Mouse (Mus musculus) midbrain, embryonic 11.5 days (tissue): ENCODE data around the gene Yif1b. TPM values are rescaled to one million over a fixed set of nuclear protein-coding genes. Genes with fewer than 3 reads are reported as not detected.

Experiments
- ATAC-seq: fragments of 200-750 bp; cut with Nextera tagmentation; 2 replicates; pipeline ENCODE4 v1.8.0; 2017; ENCODE audit warnings: moderate TSS enrichment, moderate library complexity; ENCODE audit not compliant: low FRiP score
- DNase-seq: peaks from one replicate; pipeline ENCODE4 v3.0.0; 2015; ENCODE audit warnings: low spot score; ENCODE audit errors: missing footprints
- H3K27ac ChIP-seq: fragments of 300-500 bp; sonication (generic); 2 replicates; pipeline ENCODE4 v1.5.1; 2014; ENCODE audit warnings: low read depth, low read length
- H3K27me3 ChIP-seq: fragments of 300-500 bp; sonication (generic); 2 replicates; pipeline ENCODE4 v1.6.1; 2014; ENCODE audit warnings: mild to moderate bottlenecking, low read length, moderate library complexity, mixed read lengths; ENCODE audit not compliant: control insufficient read depth, insufficient read depth
- H3K36me3 ChIP-seq: fragments of 300-500 bp; sonication (generic); 2 replicates; pipeline ENCODE4 v1.6.1; 2014; ENCODE audit warnings: mild to moderate bottlenecking, low read length, moderate library complexity, mixed read lengths; ENCODE audit not compliant: control insufficient read depth, insufficient read depth
- H3K4me1 ChIP-seq: fragments of 300-500 bp; sonication (generic); 2 replicates; pipeline ENCODE4 v1.6.1; 2014; ENCODE audit warnings: low read length; ENCODE audit not compliant: control insufficient read depth, insufficient read depth
- H3K4me2 ChIP-seq: fragments of 300-500 bp; sonication (generic); 2 replicates; pipeline ENCODE4 v1.6.1; 2014; ENCODE audit warnings: mild to moderate bottlenecking, moderate library complexity
- H3K4me3 ChIP-seq: fragments of 300-500 bp; sonication (generic); 2 replicates; pipeline ENCODE4 v1.5.1; 2014; ENCODE audit warnings: low read depth, low read length
- H3K9ac ChIP-seq: fragments of 300-500 bp; sonication (generic); 2 replicates; pipeline ENCODE4 v1.6.1; 2014; ENCODE audit warnings: low read length
- H3K9me3 ChIP-seq: fragments of 300-500 bp; sonication (generic); 2 replicates; pipeline ENCODE4 v1.6.1; 2016; ENCODE audit warnings: low read length; ENCODE audit not compliant: control insufficient read depth
- WGBS: fragments of 180-500 bp; shearing (Covaris S2); extraction: QIAGEN DNeasy Blood & Tissue Kit; methylation state at CpG from one replicate; pipeline ENCODE4 v1.1.7; 2014; 5-methylcytosine and 5-hydroxymethylcytosine counted together
- polyA plus RNA-seq: library from polyadenylated mRNA; unstranded; fragments of >200 nt; fragmentation: Nextera tagmentation; extraction: Ambion mirVana; gene quantifications from 2 replicates; pipeline ENCODE4 v1.2.1, GENCODE M21; 2014

Gene Yif1b
- polyA plus RNA-seq, 1 experiment from 2014 or later, result 81.5 TPM

DNA sequence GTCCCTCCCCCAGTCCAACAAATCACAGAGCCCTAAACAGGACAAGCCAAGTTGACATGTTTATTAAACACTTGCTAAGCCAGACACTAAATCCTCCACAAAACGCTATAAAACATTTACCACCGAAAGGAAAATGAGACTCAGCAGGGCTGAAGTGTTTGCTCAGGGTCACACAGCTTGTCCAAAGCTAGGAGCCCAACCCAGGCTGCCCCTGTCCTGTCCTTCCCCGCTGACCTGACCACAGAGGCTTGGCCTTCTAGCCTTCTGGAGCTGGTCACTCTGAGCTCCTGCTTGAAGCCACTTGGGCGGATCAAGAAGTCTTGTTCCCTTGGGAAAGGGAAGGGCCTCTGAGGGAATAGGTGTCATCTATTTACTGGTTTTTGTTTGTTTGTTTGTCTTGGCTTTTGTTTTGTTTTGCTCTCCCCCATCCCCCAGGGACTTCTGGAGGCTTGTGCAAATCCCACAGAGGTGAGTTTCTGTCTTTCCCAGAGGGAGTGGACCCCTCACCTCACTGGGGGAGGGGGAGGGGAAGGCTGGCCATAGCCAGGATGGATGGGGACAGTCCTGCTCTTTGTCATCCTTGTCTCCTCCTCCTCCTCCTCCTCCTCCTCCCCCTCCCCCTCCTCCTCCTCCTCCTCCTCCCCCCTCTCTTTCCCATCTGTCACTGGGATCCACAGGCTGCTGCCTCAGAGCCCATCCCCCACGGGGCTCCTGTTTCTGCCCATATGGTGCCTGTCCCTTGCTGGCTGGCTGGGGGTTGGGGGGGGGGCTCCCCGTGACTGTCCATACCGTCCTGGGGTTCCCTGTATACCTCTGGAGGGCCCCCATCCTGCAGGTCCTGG, 53.7 kb downstream of the Yif1b start:
- no peak overlapping the region for H3K4me3 ChIP-seq
- ATAC-seq, result peak; percentile 67
- H3K9ac ChIP-seq, result no peak overlapping the region
- H3K27me3 ChIP-seq, result no peaks in the 10 kb centered on the region; the same call in 1 of the 2 replicates
- DNase-seq, result peak; percentile 89
- peaks cover 31% of the 10 kb centered on the region for H3K4me1 ChIP-seq
- no peaks in the 10 kb centered on the region for H3K9me3 ChIP-seq
- H3K36me3 ChIP-seq, result no peaks in the 10 kb centered on the region
- 17% methylated on average over 7 of the region's 7 CpGs for WGBS
- H3K27ac ChIP-seq, result peak overlapping the region; percentile 81
- H3K4me2 ChIP-seq, result peak overlapping the region; percentile 25

DNA sequence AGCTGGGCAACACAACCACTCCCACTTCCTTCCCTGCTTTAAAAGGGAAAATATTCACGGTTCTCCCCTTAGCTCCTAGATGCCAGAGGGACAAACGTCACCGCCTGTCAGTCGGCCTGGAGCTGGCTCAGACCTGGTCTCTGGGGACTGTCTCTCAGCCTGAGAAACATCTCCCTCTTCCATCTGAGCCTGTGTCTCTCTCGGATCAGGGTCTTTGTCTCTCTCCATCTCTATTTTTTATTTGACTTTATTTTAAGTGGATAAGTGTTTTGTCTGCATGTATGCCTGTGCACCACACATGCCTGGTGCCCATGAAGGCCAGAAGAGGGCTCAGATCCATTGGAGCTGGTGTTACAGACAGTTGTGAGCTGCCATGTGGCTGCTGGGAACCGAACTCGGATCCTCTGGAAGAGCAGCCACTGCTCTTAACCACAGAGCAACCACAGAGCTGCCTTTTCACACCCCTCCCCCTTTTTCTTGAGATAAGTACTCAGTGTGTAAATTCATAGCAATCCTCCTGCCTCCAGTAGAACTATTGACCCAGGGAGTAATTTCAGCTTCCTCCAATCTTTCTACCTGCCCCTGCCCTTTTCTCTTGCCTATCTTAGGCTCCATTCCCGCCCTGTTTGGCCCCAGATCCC, 54.4 kb downstream of the Yif1b start:
- no peaks in the 10 kb centered on the region; the same call in 1 of the 2 replicates for H3K27me3 ChIP-seq
- H3K4me3 ChIP-seq, result no peak overlapping the region
- H3K36me3 ChIP-seq, result no peaks in the 10 kb centered on the region
- DNase-seq (no peak), ATAC-seq (0 out of 2 replicates have a peak, but pooled peaks have one; percentile 1)
- 29% methylated on average over 8 of the region's 8 CpGs for WGBS
- peak overlapping the region; percentile 25 for H3K4me2 ChIP-seq
- H3K9ac ChIP-seq, result peak overlapping the region; percentile 40
- peak overlapping the region; percentile 81 for H3K27ac ChIP-seq
- peaks cover 31% of the 10 kb centered on the region for H3K4me1 ChIP-seq
- H3K9me3 ChIP-seq, result no peaks in the 10 kb centered on the region

DNA sequence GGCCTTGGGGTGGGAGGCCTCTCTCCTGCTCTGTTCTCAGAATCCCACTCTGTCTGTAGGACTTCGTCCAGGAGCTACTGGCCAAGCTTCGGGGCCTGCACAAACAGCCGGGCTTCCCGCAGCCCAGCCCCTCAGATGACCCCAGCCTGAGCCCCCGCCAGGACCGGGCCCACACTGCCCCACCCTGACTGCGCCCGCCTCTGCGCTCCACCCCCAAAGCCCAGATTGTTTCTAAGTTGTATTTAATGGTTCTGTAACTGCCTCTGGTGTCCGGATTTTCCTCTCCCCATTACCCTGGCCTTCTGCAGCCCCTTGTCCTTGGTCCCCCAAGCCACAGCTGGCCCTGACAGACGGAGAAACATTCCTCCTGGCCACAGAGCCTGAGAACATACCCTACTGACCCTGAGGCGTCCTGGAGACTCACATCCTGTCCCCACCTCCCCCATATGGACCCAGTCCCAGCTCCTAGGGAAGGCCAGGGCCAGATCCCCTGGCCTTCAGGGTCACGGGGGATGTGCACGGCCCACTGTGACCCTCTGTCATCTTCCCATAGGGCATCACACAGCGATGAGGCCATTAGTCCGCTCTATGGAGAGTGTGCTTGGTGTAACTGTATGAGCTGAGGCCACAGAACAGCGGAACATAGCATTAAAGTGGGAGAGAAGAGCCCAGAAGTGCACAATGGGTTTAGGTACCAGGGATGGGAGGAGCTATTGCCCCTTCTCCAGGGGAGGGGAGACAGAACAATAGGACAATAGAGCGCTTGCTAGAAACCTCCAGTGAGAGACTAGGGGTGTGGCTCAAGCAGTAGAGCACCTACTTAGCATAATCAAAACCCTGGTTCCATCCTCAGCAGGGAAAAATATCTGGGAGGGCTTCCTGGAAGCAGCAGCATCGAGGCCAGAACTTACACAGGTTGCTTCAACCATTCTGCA, 55.3 kb downstream of the Yif1b start:
- H3K9ac ChIP-seq, result peak overlapping the region; percentile 40
- no peaks in the 10 kb centered on the region; the same call in 1 of the 2 replicates for H3K27me3 ChIP-seq
- no peak overlapping the region for H3K4me3 ChIP-seq
- H3K4me1 ChIP-seq, result peaks cover 31% of the 10 kb centered on the region
- DNase-seq (no peak), ATAC-seq (no peak)
- WGBS, result 26% methylated on average over 19 of the region's 19 CpGs
- H3K36me3 ChIP-seq, result no peaks in the 10 kb centered on the region
- H3K9me3 ChIP-seq, result no peaks in the 10 kb centered on the region
- peak overlapping the region; percentile 81 for H3K27ac ChIP-seq
- H3K4me2 ChIP-seq, result no peak overlapping the region

DNA sequence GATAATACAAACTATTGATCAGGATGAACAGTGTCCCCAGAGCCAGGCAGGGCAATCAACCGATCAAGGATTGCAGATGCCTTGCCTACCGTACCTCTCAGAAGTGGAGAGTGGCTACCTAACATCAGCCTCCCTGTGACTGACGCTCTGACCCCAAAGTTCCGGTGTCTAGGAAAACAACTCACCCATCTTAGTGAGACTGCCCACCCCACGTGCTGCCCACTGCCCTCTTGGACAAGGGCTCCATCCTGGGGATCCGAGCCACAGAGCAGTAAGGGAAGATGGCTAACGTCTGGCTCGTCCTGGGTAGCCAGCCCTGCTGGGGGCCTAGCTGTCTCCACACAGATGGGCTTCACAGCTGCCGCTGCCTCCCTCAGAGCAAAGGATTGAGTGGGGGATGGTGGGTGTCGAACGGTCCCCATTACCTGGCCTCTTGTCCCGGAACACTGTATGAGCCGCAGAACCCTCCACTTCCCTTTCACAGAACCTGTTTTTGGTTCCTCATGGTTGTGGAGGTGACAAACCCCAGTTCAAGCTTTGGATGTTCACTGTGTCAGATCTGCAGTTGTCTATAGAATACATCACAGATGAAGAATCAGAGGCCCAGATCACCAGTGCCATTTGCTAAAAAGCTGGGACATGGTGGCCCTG, 56.1 kb downstream of the Yif1b start:
- H3K27ac ChIP-seq, result no peak overlapping the region
- no peak overlapping the region for H3K4me3 ChIP-seq
- ATAC-seq (no peak), DNase-seq (no peak)
- WGBS, result 76% methylated on average over 13 of the region's 13 CpGs
- H3K4me1 ChIP-seq, result peaks cover 29% of the 10 kb centered on the region
- H3K9ac ChIP-seq, result no peak overlapping the region
- no peak overlapping the region for H3K4me2 ChIP-seq
- H3K9me3 ChIP-seq, result no peaks in the 10 kb centered on the region
- no peaks in the 10 kb centered on the region for H3K36me3 ChIP-seq
- H3K27me3 ChIP-seq, result no peaks in the 10 kb centered on the region; the same call in 1 of the 2 replicates

DNA sequence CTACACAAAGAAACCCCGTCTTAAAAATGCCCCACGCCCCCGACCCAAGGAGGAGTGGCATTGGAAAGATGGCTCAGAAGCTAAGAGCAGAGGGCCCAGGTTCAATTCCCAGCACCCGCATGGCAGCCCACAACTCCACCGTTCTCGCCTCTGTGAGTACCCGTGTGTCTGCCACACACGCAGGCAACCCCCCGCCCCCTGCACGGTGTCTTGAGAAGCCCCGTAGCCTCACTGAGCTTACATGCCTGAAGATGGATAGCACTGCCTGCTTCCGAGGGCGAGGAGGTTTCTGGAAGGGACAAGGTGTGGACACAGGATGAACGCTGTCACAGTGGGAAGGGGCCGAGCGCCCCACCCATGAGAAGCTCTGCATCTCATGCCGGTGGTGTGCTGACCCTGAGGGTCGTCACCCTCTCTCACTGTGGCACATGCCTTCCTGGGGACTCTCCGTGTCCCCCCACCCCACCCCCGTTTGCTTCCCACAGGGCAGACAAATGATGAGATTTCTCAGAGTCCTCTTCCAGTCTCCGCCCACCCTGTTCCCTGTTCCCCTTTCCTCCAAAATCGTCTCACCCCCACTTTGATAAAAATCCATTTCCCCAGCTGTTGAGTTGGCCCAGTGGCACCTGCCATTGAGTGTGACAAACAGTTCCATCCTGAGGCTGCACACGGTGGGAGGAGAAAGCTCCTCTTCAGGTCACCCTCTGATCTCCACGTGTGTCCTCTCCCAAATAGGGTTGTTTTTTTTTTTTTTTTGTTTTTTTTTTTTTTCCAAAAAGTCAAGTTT, 57.9 kb downstream of the Yif1b start:
- Histone ChIP-seq H3K4me3 (no peak overlapping the region), H3K36me3 (no peaks in the 10 kb centered on the region), H3K4me2 (no peak overlapping the region), H3K27ac (no peak overlapping the region), H3K27me3 (no peaks in the 10 kb centered on the region), H3K9me3 (no peaks in the 10 kb centered on the region), H3K9ac (no peak overlapping the region), H3K4me1 (peaks cover 22% of the 10 kb centered on the region)
- DNase-seq (no peak), ATAC-seq (no peak)
- 86% methylated on average over 24 of the region's 24 CpGs for WGBS

DNA sequence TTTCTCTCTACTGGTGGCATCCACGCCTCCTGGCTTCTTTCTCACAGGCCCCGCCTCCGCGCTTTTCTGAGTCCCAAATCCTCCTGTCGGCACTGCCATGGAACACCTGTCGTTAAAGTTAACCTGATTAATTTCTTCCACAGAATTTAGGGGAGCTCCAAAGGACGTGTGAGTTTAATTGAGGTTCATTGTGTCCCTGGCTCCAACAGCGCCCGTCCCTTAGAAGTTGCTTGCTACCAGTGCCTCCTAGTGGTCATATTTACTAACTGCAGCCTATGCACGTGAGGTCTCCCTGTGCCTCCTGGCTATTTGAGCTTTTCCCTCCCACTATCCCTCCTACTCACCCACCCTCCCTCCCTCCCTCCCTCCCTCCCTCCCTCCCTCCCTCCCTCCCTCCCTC, 58.9 kb downstream of the Yif1b start:
- H3K4me3 ChIP-seq, result no peak overlapping the region
- no peaks in the 10 kb centered on the region for H3K9me3 ChIP-seq
- no peak overlapping the region for H3K9ac ChIP-seq
- peak; percentile 94 for DNase-seq
- H3K36me3 ChIP-seq, result no peaks in the 10 kb centered on the region
- H3K4me1 ChIP-seq, result peaks cover 15% of the 10 kb centered on the region
- no peaks in the 10 kb centered on the region for H3K27me3 ChIP-seq
- 13% methylated on average over 10 of the region's 10 CpGs for WGBS
- H3K4me2 ChIP-seq, result no peak overlapping the region
- no peak for ATAC-seq
- no peak overlapping the region for H3K27ac ChIP-seq
